Mouse (Mus musculus): ENCODE data around the gene Cmtm7. TPM values are rescaled to one million over a fixed set of nuclear protein-coding genes. Genes with fewer than 3 reads are reported as not detected.

The Cmtm7 gene
- total and polyA plus RNA-seq, 3 experiments = 76.1 to 233 (median 196) TPM

DNA sequence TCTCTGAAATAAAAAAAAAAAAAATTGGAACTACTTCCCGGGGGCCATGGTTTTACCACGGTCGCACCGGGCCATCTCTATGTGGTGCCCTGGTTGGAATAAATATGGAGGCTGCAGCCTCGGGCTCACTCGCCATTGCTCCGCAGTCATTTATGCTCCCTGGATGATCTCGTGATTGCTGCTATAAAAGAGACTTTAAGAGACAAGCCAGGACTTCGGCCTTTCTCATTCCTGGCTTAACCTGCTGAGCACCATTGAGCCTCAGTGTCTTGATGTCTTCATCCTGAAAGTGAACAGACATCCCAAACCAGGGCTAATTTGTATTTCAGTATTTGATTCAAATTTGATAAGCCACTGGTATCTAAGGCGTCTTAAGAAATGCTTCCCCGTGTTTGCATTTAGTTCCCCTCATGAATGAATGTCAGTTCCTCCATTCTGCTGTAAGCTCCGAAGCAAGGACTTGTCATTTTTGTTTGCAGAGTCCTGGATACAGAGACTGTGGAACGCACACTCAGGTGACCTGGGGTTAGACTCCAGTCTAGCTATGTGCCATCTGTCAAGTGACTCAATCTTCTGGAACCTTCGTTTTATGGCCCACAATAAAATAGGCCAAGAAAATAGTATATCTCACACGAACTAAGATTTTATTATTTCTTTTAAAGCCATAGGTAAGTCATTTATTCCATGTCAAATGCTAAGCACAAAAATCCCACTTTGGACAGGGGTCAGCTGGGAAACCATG, 40.1 kb upstream of the Cmtm7 start:
- H3K27me3 ChIP-seq (ENCODE audit: insufficient read depth, low read length) = no peaks in the 10 kb centered on the region; the same call in none of the 2 replicates
- H3K36me3 ChIP-seq (replicated peaks) = no peaks in the 10 kb centered on the region
- DNase-seq (ENCODE audit: low spot score) = no peak
- no peak for ATAC-seq (ENCODE audit: extremely low read depth, insufficient number of reproducible peaks, low FRiP score, poor library complexity, severe bottlenecking)
- H3K9me3 ChIP-seq (replicated peaks) = peaks cover 9% of the 10 kb centered on the region; the same call in 1 of the 2 replicates
- TF ChIP-seq GATA1 (IDR thresholded peaks at IDR 0.05; ENCODE audit: borderline replicate concordance, low read length) = no peak
- H3K4me1 ChIP-seq (ENCODE audit: insufficient read depth, low read depth, low read length) = no peaks in the 10 kb centered on the region
- H3K4me3 ChIP-seq (ENCODE audit: low read depth, low read length) = no peak overlapping the region

DNA sequence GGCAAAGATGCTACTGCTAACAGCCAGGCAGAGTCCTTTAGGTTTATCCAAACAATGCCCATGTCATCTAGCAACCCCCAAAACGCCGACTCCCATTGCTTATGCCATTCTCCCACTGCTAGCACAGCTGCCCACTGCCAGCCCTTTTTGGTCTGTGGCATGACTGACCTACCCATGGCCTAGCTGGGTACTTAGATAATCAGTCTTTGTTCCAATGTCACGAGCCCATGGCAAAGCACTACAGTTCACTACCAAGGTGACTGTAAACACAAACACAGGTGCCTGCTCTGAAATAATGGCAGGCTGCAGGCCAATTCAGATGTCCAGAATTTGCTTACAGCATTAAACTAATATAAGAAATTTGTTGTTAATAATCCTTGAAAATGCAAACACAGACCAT, 37.3 kb upstream of the Cmtm7 start:
- Histone ChIP-seq H3K4me1 (ENCODE audit: insufficient read depth, low read depth, low read length) (no peaks in the 10 kb centered on the region), H3K9me3 (replicated peaks) (peaks cover 12% of the 10 kb centered on the region; the same call in 1 of the 2 replicates), H3K4me3 (ENCODE audit: low read depth, low read length) (no peak overlapping the region), H3K36me3 (replicated peaks) (no peaks in the 10 kb centered on the region), H3K27me3 (ENCODE audit: insufficient read depth, low read length) (no peaks in the 10 kb centered on the region; the same call in 1 of the 2 replicates)
- TF ChIP-seq CTCF (IDR thresholded peaks at IDR 0.05; ENCODE audit: low read depth, low read length) = no peak
- TF ChIP-seq POLR2AphosphoS5 (IDR thresholded peaks at IDR 0.05; ENCODE audit: insufficient replicate concordance, low read depth, low read length) = no peak
- TF ChIP-seq GATA1 (IDR thresholded peaks at IDR 0.05; ENCODE audit: borderline replicate concordance, low read length) = no peak
- TF ChIP-seq GATA2 (IDR thresholded peaks at IDR 0.05; ENCODE audit: borderline replicate concordance, low read depth, low read length) = no peak
- no peak for TF ChIP-seq TAL1 (conservative IDR thresholded peaks at IDR 0.05; ENCODE audit: low read depth, low read length)
- DNase-seq (ENCODE audit: low spot score) (no peak), ATAC-seq (ENCODE audit: extremely low read depth, insufficient number of reproducible peaks, low FRiP score, poor library complexity, severe bottlenecking) (no peak)

GRCm38 (mm10) chr9:114817012-114817411, 35.4 kb upstream of the Cmtm7 start:
- DNase-seq (ENCODE audit: low spot score) = no peak
- Histone ChIP-seq H3K36me3 (replicated peaks) (no peaks in the 10 kb centered on the region), H3K4me3 (ENCODE audit: low read depth, low read length) (no peak overlapping the region), H3K9me3 (replicated peaks) (peaks cover 4% of the 10 kb centered on the region; the same call in 1 of the 2 replicates), H3K27me3 (ENCODE audit: insufficient read depth, low read length) (no peaks in the 10 kb centered on the region; the same call in 1 of the 2 replicates), H3K4me1 (ENCODE audit: insufficient read depth, low read depth, low read length) (no peaks in the 10 kb centered on the region)
- TF ChIP-seq POLR2AphosphoS5 (IDR thresholded peaks at IDR 0.05; ENCODE audit: insufficient replicate concordance, low read depth, low read length) (no peak), TAL1 (conservative IDR thresholded peaks at IDR 0.05; ENCODE audit: low read depth, low read length) (no peak), GATA2 (IDR thresholded peaks at IDR 0.05; ENCODE audit: borderline replicate concordance, low read depth, low read length) (no peak), GATA1 (IDR thresholded peaks at IDR 0.05; ENCODE audit: borderline replicate concordance, low read length) (no peak), CTCF (IDR thresholded peaks at IDR 0.05; ENCODE audit: low read depth, low read length) (no peak)
- no peak for ATAC-seq (ENCODE audit: extremely low read depth, insufficient number of reproducible peaks, low FRiP score, poor library complexity, severe bottlenecking)

- Histone ChIP-seq H3K36me3 (replicated peaks) (no peaks in the 10 kb centered on the region), H3K4me1 (ENCODE audit: insufficient read depth, low read depth, low read length) (no peaks in the 10 kb centered on the region), H3K9me3 (replicated peaks) (peaks cover 6% of the 10 kb centered on the region; the same call in 1 of the 2 replicates), H3K27me3 (ENCODE audit: insufficient read depth, low read length) (no peaks in the 10 kb centered on the region; the same call in none of the 2 replicates), H3K4me3 (ENCODE audit: low read depth, low read length) (no peak overlapping the region)
- DNase-seq (ENCODE audit: low spot score) (no peak), ATAC-seq (ENCODE audit: extremely low read depth, insufficient number of reproducible peaks, low FRiP score, poor library complexity, severe bottlenecking) (no peak)
- TF ChIP-seq TAL1 (conservative IDR thresholded peaks at IDR 0.05; ENCODE audit: low read depth, low read length) = no peak
- TF ChIP-seq POLR2AphosphoS5 (IDR thresholded peaks at IDR 0.05; ENCODE audit: insufficient replicate concordance, low read depth, low read length) = no peak
- TF ChIP-seq GATA2 (IDR thresholded peaks at IDR 0.05; ENCODE audit: borderline replicate concordance, low read depth, low read length) = no peak
- no peak for TF ChIP-seq GATA1 (IDR thresholded peaks at IDR 0.05; ENCODE audit: borderline replicate concordance, low read length)
- no peak for TF ChIP-seq CTCF (IDR thresholded peaks at IDR 0.05; ENCODE audit: low read depth, low read length)
These were observed 34.5 kb upstream of the Cmtm7 start for GRCm38 (mm10) chr9:114816121-114816520.

GRCm38 (mm10) chr9:114815315-114815714, 33.7 kb upstream of the Cmtm7 start:
- no peaks in the 10 kb centered on the region for H3K4me1 ChIP-seq (ENCODE audit: insufficient read depth, low read depth, low read length)
- TF ChIP-seq GATA1 (IDR thresholded peaks at IDR 0.05; ENCODE audit: borderline replicate concordance, low read length) (no peak), CTCF (IDR thresholded peaks at IDR 0.05; ENCODE audit: low read depth, low read length) (peak; percentile 84), GATA2 (IDR thresholded peaks at IDR 0.05; ENCODE audit: borderline replicate concordance, low read depth, low read length) (no peak)
- DNase-seq (ENCODE audit: low spot score) (peak; percentile 35), ATAC-seq (ENCODE audit: extremely low read depth, insufficient number of reproducible peaks, low FRiP score, poor library complexity, severe bottlenecking) (peak; percentile 67; the same call in 1 of the 2 replicates)
- H3K36me3 ChIP-seq (replicated peaks) = no peaks in the 10 kb centered on the region
- H3K27me3 ChIP-seq (ENCODE audit: insufficient read depth, low read length) = no peaks in the 10 kb centered on the region; the same call in none of the 2 replicates
- no peak overlapping the region for H3K4me3 ChIP-seq (ENCODE audit: low read depth, low read length)
- peaks cover 5% of the 10 kb centered on the region; the same call in 1 of the 2 replicates for H3K9me3 ChIP-seq (replicated peaks)

GRCm38 (mm10) chr9:114812001-114812400, 30.3 kb upstream of the Cmtm7 start:
- DNase-seq (ENCODE audit: low spot score) (no peak), ATAC-seq (ENCODE audit: extremely low read depth, insufficient number of reproducible peaks, low FRiP score, poor library complexity, severe bottlenecking) (no peak)
- H3K27me3 ChIP-seq (ENCODE audit: insufficient read depth, low read length) = peaks cover 6% of the 10 kb centered on the region
- TF ChIP-seq GATA1 (IDR thresholded peaks at IDR 0.05; ENCODE audit: borderline replicate concordance, low read length) (no peak), TAL1 (conservative IDR thresholded peaks at IDR 0.05; ENCODE audit: low read depth, low read length) (no peak), POLR2AphosphoS5 (IDR thresholded peaks at IDR 0.05; ENCODE audit: insufficient replicate concordance, low read depth, low read length) (no peak), CTCF (IDR thresholded peaks at IDR 0.05; ENCODE audit: low read depth, low read length) (no peak), GATA2 (IDR thresholded peaks at IDR 0.05; ENCODE audit: borderline replicate concordance, low read depth, low read length) (no peak)
- H3K4me1 ChIP-seq (ENCODE audit: insufficient read depth, low read depth, low read length) = peaks cover 4% of the 10 kb centered on the region
- no peaks in the 10 kb centered on the region for H3K36me3 ChIP-seq (replicated peaks)
- peaks cover 14% of the 10 kb centered on the region; the same call in 1 of the 2 replicates for H3K9me3 ChIP-seq (replicated peaks)
- H3K4me3 ChIP-seq (ENCODE audit: low read depth, low read length) = no peak overlapping the region
